Mouse (Mus musculus): ENCODE results near the gene Atad3a.

GRCm38 (mm10) chr4:155742684-155743083 is 18.2 kb downstream of the Atad3a start:
- TF ChIP-seq CTCF (IDR thresholded peaks at IDR 0.05; ENCODE audit: extremely low read depth, insufficient read depth, insufficient read length, insufficient replicate concordance) (no peak), POLR2A (IDR thresholded peaks at IDR 0.05; ENCODE audit: low read depth, low read length) (no peak)

Measured in spleen, adult 2 months (tissue).